Mouse (Mus musculus): ENCODE results near the gene Sult2b1.

The Sult2b1 gene

DNA sequence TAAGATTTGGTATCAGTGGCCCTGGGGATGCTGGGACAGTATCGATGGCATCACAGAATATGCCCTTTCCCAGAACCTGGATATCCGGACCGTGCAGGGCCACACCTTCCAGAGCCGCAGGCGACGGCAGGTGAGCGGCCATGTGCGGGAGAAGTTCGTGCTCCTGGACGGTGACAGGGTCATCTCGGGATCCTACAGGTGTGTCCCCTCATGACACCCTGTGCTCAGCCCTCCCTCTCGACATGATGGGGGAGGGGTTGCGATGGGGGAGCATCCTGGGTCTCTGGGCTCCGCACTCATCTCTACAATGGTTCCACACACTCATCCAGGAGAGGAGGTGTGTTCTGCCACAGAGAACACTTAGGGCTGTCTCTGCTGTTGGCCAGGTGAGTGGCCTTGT, 60.7 kb downstream of the Sult2b1 start:
- DNase-seq, result no peak

DNA sequence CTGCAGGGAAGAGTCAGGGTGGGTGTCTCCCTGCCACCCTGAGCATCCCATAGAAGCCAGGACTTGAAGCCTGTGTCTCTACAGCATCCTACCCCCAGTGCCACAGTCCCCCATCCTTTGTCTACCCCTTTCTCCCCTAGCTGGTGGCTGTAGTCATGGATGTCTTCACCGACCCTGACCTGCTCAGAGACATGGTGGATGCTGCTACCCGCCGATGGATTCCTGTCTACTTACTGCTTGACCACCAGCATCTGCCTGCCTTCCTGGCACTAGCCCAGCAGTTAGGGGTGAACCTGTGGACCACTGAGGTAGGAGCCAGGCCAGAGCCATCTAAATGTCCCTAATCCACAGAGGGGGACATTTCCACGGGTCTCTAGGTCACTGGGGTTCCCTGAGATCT, 61.2 kb downstream of the Sult2b1 start:
- DNase-seq, result no peak

DNA sequence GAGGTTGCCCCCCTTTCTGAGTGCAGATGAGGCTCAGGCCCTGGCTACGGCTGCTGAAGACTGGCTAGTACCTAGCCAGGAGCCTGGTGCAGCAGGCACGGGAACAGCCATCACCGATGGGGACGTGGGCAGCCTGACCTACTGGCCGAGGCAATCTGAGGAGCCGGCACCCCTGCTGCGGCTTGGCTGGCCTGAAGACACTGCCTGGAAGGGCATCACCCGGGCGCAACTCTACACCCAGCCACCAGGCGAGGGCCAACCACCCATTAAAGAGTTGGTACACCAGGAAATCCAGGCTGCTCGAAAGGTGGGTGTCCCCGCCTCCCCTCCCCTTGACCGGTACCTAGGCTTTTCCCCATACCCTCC, 62.1 kb downstream of the Sult2b1 start:
- no peak for DNase-seq

DNA sequence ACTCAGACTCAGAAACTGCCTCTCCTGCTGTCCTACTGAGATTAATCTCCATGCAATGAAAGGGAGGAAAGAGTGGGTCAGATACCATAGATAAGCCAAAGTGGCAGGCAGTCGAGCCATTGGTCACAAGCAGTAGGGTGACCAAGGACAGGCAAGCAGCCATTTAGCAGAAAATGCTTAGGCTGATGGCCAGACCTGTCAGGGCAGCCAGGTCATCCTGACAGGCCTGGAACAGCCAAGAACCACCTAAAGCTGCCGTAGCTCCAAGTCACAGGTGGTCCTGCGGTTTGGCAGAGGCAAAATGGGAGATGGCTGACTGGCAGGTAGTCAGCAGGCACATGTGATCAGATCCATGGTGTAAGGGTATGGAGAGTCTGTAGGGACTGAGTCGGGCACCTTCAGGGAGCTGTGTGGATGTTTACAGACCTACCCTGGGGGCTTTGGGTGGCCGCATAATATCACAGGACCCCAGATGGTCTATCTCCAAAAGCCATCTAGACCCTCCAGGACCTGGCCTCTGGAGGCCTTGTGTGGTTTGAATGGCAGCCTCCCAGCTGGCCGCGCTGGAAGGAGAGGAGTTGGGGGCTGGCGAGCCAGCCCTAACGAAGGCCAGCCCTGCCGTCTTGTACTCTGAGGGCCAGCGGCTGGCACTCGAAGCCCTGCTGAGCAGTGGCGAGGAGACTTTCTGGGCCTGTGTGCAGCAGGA, 62.7 kb downstream of the Sult2b1 start:
- DNase-seq, result no peak

DNA sequence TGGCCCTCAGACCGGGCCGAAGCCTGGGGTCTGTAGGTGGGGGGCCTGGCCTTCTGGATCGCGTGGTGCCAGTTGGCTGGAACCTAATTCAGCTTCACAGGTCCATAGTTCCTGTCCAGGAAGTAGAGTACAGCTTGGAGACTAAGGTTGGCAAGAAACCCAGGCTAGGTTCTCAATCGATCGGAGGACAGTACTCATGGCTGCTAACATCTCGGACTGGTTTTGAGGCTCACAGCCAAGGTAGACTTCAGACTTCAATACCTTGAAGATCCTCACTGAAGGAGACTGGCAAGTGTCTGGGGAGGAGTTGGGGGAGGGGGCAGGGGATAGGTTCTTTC, 63.3 kb downstream of the Sult2b1 start:
- DNase-seq, result no peak

DNA sequence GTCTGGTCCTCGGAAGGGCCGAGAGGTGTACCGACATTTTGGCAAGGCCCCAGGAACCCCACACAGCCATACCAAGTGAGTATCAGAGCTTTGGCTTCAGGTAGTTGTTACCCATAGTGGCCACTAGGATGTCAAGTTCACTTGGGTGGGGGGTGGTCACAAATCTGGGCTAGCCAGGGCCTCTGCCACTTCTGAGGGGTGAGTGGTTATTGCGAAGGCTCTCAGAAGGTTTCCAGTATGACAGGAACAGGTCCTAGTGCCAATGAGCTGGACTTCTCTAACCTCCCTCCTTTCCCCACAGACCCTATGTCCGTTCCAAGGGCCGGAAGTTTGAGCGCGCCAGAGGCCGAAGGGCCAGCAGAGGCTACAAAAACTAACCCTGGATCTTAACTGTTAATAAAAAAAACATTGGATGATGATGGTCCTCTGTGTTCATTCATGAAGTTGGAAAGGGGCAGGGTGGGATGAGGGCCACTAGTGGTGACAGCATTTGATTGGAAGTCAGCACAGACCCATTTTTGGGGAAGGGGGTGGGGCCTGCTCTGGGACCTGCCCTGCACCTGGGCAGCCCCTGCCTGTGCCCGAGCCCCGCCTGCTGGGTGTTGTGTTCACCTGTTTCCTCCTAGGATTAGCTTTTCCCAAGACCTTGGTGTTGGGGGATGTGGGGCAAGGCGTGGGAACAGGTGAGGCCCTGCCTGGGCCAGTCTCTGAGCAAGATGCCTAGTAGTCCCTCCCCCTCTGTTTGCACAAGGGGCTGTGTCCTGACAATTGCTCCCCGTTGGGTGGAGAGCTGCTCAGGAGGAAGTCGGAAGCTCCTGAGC, 63.8 kb downstream of the Sult2b1 start, which contains the start of gene Fam83e:
Fam83e (plus strand) TSS at position 800 of the 821 bp plus-strand sequence.
- DNase-seq, result no peak

DNA sequence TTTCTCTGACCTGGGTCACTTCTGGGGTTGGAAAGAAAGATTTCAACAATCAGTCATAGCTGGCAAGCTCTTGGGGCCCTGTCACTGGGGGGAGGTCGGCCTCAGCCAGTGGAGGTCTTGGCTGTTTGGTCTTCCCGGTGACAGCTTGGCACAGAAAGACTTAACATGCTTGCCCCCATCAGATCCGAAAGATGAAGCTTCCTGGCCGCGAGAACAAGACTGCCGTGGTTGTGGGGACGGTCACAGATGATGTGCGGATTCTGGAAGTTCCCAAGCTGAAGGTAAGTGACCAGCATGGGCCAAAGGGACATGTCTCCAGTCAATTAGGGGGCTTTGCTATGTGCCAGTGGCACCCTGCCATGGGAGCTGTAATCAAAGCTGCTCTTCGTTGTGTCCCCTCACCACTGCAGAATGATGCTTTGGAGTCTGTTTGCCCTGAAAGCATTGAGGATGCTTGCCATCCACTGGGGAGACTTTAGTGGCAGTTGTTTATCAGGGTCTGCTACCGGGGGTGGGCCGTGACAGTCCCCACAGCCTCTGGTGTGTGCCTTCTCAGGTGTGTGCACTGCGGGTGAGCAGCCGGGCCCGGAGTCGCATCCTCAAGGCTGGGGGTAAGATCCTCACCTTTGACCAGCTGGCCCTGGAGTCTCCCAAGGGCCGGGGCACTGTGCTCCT, 64.6 kb downstream of the Sult2b1 start:
- DNase-seq, result no peak

DNA sequence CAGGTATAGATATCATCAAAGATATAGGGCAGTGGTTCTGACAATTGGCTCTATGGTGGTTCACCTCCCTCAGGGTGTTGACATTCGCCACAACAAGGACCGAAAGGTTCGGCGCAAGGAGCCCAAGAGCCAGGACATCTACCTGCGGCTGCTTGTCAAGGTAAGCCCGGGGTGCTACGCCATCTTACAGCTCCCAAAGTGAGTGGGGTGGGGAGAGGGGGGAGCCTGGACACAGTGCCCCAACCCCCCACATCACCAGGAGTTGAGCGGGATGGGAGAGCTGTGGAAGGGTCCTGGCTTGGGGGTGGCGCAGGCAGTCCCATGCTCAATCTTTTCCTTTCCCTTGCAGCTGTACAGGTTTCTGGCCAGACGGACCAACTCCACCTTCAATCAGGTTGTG, 65.3 kb downstream of the Sult2b1 start:
- peak in 1 of 2 experiments; percentile 3 for DNase-seq

DNA sequence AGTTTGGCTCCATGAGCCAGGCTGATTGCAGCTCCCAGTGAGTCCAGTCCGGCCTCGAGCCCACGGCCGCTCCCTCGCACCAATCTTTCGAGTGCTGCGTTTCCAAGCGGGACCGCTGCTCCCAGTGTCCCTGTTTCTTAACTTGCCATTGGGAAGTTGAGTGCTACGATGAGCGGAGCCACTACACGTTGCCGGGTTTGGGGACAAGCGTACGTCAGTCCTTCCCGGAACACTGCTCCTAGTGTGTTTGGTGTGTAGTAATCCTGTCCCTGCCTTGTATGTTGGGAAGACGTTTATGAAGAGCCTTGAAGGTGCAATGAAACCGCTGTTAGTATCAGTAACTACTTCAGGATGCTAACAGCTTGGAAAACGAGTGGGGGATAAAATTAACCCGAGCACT, 66.1 kb downstream of the Sult2b1 start:
- DNase-seq, result no peak

DNA sequence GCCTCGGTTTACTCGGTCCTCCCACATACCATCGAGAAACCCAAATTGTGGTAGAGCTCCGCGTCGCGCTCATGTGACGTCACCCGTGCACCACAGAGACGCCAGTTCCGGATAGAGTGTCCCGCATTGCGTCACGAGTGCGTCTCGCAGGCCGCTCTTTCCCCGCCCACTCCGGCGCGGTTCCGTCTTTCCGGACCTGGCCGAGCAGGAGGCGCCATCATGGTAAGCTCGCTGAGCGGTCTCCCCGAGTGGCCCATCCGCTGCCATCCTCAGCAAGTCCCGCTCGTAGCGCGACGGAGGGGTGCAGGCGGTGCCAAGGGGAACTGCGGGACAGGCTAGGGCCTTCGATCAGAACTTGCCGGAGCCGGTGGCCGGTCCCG, 66.6 kb downstream of the Sult2b1 start, which contains the start of gene Sphk2:
Sphk2 (minus strand) TSS at position 85 of the 380 bp plus-strand sequence.
- DNase-seq, result peak; percentile 97 to 98

DNA sequence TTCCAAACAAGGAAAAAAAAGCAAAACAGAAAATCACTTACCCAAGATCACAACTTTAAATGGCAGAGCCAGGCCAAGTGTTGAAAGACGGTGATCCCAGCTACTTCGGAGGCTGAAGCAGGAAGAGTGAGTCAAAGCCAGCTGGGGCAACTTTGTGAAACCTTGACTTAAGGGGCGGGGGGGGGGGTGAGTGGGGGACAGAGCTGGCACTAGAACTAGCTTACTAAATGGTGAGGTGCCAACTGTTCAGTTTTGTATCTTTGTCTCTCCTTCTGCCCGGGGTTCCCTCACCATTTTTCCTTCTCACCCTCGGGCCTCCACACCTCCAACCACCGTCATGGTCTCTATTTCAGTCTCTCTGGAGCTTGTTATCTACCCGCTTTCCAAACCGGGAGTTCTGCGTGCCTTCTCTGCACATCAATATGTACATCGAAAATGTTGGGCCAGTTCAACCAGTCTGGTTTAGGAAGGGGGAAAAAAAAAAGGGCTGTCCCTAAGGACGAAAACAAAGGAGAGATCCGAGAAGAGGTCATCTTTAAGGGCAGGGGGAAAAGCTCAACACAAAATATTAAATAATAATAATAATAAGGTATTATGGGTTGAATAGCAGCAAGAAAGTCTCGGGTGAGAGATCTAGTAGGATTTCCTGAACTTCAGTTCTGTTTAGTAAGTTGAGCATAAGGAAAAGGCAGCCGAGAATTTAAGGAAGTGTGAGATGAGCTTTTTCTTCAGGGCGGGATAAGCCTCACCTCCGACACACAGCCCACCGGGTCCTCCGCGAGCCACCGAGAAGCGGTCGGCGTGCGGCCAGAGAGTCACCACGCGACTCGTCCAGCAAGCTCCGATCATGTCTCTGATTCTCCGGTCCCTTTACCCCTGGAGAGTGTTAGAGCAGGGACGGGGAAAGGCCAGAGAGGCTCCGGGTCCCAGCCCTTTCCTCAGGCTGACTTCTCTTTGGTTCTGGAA, 67.2 kb downstream of the Sult2b1 start:
- DNase-seq, result peak in 1 of 2 experiments; percentile 3

DNA sequence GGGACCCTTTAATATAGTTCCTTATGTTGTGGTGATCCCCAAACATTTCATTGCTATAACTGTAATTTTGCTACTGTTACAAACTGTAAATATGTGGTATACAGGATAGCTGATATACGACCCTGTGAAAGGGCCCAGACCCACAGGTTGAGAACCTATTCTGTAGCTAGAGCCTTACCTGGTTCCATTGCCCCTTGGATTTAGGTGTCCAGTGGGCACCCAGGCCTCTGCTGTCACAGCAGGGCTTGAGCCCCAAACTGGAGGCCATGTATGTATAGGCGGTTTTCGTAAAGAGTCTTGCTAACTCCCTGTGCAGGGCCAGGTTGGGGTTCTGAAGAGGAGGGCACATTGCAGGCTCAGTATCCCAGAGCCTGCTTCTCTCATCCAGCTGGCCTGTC, 68.0 kb downstream of the Sult2b1 start:
- DNase-seq, result no peak

DNA sequence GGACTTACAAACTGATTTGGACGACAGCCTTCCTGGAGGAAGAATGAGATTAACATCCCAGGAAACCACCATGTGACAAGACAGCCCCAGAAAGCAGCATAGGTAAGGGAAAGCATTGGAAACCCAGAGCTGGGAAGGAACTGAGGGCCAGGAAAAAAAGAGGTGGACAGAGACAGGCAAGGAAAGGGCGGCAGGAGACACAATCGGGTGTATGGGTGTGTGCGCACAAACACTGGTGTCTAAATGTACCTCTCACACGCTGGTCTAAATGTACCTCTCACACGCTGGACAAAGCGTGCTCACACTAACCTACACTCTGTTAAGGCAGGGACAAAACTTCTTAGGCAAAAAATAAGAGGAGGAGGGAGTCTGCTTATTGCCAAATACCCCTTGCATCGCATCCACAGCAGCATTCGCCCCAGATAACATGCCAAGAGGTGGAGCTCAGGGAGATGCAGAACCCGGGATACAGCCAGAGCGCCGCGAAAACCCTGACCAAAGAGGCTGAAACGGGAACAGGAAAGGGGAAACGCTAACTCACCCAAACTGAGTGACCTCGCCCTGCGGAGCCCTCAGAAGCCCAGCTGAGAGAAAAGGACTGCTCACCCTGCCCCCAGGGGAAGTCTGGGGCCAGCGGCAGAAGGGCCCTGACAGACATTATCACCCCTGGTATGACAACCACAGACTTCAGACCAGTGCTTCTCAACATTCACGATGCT, 68.6 kb downstream of the Sult2b1 start:
- DNase-seq, result no peak

DNA sequence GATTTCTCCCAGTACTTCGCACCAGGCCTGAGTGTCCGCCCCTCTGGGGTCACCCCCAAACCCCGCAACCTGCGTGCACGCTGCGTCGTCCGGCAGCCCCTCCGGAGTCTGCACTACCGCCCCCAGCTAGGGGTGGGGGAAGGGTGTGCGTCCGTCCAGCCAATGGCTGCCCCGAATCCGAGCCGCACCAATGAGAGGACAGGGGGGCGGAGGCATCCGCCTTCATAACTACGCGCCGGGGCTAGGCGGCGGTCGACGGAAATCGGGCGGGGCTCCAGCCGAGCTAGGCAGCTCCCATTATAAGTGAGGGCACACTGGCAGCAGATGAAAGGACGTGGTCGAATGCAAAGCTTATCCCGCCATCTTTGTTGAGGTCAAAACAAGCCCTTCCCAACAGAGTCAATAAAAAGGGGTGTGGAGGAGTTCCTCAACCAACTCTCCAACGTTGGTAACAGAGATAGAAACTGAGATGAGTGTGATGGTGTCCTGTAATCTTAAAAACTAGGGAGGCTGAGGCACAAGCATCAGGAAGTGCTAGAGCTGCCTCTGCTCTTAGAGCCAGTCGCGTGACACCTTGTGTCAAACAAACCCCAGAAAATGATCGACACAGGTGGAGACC, 69.3 kb downstream of the Sult2b1 start, which contains the start of gene Rpl18:
Rpl18 (plus strand) TSS at position 368 of the 619 bp plus-strand sequence.
- DNase-seq, result peak; percentile 96 to 99

DNA sequence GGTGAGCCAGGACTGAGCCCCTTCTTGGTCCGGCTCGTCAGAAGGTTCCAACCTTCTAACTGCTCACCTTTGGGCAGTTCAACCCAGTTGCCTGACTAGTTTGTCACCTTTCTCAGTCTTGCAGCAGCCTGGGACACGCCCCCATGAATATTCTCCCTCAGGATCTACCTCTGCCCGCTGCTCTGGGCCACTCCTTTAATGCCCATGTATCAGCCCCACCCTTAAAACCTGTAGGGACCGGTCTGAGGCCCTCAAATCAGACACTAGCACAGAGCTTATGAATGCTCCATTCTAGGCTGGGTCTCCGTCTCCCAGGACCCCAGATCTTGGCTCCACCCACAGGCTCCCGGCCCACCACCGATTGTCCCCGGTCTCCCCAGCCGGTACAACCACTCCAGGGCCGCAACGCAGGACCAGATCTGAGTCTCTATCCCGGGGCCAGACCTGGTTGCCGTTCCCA, 69.8 kb downstream of the Sult2b1 start:
- DNase-seq, result no peak

DNA sequence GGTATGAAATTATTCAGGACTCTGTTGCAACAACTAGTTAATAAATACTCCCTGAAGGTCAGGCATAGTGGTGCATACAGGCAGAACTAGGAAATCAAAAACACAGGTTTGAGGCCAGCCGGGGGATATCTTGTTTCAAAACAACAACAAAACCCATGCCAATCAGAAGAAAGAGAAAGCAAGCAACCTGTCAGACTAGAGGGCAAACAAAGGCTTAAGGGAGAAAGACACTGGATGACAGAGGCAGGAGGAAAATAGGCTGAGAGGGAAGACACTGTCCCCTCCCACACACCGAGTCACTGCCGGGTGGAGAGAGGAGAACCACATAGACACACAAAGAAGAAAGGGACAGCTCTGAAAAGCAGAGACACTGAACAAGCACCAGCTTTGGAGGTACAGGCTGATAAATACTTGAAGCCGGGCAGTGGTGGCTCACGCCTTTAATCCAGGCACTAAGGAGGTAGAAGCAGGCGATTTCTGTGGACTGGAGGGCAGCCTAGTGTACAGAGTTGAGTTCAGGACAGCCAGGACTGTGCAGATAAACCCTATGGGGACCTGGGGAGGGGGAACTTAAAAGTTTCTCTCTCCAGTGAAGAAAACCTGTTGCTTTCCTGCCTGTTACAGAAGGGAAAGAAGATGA, 70.5 kb downstream of the Sult2b1 start:
- DNase-seq, result no peak

DNA sequence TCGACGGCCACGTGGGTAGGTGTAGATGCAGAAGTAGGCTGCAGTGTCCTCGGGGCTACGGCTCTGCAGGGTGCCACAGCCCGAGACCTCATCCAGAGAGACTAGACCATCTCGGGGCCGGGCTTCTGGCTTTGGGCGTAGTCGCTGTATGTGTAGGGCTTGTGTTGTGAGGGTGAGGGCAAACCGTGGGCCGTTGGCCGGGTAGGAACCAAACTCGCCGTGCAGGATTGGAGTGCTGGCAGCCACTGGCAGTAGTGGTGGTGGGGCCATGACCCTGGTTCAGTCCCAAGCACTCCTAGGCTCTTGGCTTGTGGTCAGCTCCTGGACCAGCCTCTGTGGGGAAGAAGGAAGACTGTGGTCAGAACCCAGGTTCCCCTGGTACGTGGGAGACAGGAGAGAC, 71.1 kb downstream of the Sult2b1 start:
- DNase-seq, result no peak

DNA sequence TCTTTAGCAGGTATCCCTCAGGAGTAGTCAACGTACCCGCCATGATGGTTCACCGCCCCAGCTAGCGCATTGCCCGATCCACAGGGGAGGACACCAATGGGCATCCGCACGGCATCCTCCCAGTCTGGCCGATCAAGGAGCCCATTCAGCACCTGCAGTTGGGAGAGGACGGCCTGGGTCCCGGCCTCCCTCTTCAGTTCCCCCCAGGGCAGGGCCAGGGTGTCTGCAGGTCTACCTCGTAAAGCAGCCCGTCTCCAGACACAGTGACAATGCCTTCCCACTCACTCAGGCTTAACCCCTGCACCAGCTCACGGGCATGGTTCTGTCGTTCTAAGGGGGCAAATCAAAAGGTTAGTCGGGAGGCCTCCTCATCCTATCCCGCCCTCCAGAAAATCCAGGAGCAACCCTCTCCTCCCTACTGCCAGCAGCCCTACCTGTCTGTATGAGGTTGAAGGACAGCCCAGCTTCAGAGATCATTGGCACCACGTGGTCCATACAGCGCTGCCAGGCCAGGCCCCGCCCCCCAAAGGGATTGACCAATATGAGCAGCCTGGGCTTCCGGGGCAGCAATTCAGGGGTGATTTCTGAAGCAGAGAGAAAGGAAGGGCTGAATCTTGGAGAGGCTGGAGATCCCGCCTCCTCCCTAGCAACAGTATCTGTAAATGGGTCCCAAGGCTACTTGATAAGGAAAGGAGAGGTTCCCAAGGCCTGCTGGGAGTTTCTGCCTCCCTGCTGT, 72.3 kb downstream of the Sult2b1 start:
- no peak for DNase-seq

DNA sequence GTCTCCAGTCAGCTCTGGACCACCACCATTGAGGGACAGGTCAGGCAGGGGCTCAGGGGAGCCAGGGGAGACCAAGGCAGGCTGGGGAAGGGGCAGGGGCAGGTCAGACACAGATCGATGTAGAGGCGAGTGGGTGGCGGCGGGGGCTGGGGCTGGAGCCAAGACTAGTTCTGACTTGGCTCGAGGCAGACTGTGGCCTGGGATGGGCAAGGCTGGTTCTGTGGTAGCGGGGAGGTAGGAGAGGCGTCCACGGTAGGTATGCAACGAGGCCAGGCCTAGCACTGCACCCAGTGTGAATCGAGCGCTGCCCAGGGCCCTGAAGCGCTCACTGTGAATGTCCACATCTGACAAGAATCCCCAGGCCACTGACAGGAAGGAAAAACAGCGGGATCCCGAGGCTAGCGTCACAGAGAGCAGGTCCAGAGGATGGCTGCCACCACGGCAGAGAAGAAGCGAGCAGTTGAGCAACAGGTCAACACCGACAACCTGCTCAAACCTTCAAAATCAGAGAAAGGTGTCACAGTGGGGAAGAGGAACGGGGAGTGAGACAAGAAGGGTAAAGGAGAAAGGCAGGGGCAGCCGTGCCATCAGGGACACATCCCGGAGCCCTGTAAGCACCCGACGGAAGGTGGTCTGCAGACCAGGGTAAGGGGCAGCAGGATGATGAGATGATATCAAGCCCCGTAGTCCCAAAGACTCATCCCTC, 73.0 kb downstream of the Sult2b1 start:
- DNase-seq, result no peak

Data from thymus, postnatal 36 days (tissue).